Mouse (Mus musculus) testis, adult 2 months (tissue): Measurements from ENCODE around the gene Kcnh3. TPM values are rescaled to one million over a fixed set of nuclear protein-coding genes. Genes with fewer than 3 reads are reported as not detected.
"Not testable (repeated sequence)": the region's sequence is repeated elsewhere in the genome, so short reads cannot be mapped to it uniquely, and the experiment has no call there.

ENCODE experiments used
- H3K27ac ChIP-seq: fragments of 200-500 bp; 2 replicates; pipeline ENCODE4 v1.5.1; 2012; ENCODE audit warnings: low read depth, low read length; ENCODE audit not compliant: control insufficient read depth, insufficient read depth
- H3K27me3 ChIP-seq: fragments of 200-500 bp; 2 replicates; pipeline ENCODE4 v1.6.1; 2012; ENCODE audit warnings: mild to moderate bottlenecking, low read length, moderate library complexity; ENCODE audit not compliant: control insufficient read depth, insufficient read depth
- H3K36me3 ChIP-seq: fragments of 200-500 bp; 2 replicates; pipeline ENCODE4 v1.6.1; 2012; ENCODE audit warnings: mild to moderate bottlenecking, low read length; ENCODE audit not compliant: control insufficient read depth, insufficient read depth
- H3K4me1 ChIP-seq: fragments of 200-500 bp; 2 replicates; pipeline ENCODE4 v1.6.1; 2012; ENCODE audit warnings: low read length; ENCODE audit not compliant: control insufficient read depth, insufficient read depth
- H3K4me3 ChIP-seq: fragments of 200-500 bp; 2 replicates; pipeline ENCODE4 v1.5.1; 2012; ENCODE audit warnings: low read depth, mild to moderate bottlenecking, low read length, moderate library complexity, mixed read lengths; ENCODE audit not compliant: control insufficient read depth
- CTCF ChIP-seq: fragments of 200-500 bp; IDR thresholded peaks from 2 replicates; pipeline ENCODE4 v1.5.1; 2012; ENCODE audit warnings: low read depth, mild to moderate bottlenecking, inconsistent platforms, low read length, moderate library complexity; ENCODE audit not compliant: control insufficient read depth, insufficient read depth, insufficient replicate concordance
- POLR2A ChIP-seq: fragments of 200-500 bp; IDR thresholded peaks from 2 replicates; pipeline ENCODE4 v1.6.1; 2012; ENCODE audit warnings: low read depth, mild to moderate bottlenecking, inconsistent platforms, low read length, moderate library complexity; ENCODE audit not compliant: control insufficient read depth
- polyA plus RNA-seq: library from polyadenylated mRNA; depleted of rRNA; stranded (reverse); fragments of >200 nt; gene quantifications from 2 replicates; pipeline ENCODE4 v1.2.3, GENCODE M21; 2012

Kcnh3 gene
- polyA plus RNA-seq, 1 experiment = 0.89 TPM

DNA sequence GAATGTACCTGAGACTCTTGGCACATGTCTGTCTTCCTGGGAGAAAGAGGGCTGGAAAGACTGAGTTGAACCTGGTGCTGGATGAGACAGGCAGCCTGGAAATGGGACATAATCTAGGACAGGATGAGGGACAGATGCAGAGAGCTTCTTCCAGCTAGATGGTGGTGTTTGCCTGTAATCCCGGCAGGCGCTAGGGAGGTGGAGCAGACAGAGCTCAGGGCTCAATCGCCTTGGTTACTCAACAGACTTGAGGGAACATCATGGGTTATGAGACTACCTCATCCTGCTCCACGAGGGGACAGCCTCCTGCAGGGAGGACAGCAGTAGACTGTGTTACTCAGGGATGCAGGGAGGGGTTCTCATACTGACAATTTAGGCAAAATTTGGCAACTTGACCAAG, 16.6 kb downstream of the Kcnh3 start:
- no peak overlapping the region for H3K27ac ChIP-seq
- no peaks in the 10 kb centered on the region for H3K27me3 ChIP-seq
- no peaks in the 10 kb centered on the region for H3K4me1 ChIP-seq
- no peaks in the 10 kb centered on the region; the same call in 1 of the 2 replicates for H3K36me3 ChIP-seq
- no peak overlapping the region for H3K4me3 ChIP-seq
- no peak for TF ChIP-seq CTCF
- TF ChIP-seq POLR2A = no peak

DNA sequence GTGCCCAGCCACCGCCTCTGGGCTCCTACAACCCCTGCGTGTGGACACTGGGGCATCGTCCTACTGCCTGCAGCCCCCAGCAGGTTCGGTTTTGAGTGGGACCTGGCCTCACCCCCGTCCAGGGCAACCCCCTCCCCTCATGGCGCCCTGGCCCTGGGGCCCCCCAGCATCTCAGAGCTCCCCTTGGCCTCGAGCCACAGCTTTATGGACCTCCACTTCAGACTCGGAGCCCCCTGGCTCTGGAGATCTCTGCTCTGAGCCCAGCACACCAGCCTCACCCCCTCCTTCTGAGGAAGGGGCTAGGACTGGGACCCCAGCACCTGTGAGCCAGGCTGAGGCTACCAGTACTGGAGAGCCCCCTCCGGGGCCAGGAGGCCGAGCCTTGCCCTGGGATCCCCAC, 17.4 kb downstream of the Kcnh3 start:
- Histone ChIP-seq H3K27ac (no peak overlapping the region), H3K4me3 (no peak overlapping the region), H3K36me3 (no peaks in the 10 kb centered on the region; the same call in 1 of the 2 replicates), H3K4me1 (no peaks in the 10 kb centered on the region), H3K27me3 (no peaks in the 10 kb centered on the region)
- TF ChIP-seq CTCF (no peak), POLR2A (no peak)

DNA sequence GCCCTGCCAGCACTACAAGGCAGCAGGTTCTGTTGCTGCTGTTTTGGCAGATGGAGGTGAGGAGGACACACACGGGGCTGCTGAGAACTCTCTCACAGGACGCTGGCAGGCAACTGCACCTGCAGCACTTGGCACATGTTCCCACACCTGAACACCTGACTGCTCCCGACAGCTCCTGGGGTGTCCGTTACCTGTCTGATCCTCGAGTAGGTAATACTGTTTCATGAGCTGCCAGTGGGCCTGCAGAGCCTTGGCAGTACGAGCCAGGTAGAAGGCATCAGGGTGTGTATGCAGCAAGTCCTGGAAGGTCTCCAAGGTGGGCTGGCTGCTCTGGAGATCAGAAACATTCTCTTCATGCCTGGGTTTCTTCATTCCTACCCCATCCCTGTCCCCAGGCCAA, 22.1 kb downstream of the Kcnh3 start:
- not testable (repeated sequence) for H3K4me1 ChIP-seq, H3K27ac ChIP-seq, H3K4me3 ChIP-seq, H3K27me3 ChIP-seq, H3K36me3 ChIP-seq

DNA sequence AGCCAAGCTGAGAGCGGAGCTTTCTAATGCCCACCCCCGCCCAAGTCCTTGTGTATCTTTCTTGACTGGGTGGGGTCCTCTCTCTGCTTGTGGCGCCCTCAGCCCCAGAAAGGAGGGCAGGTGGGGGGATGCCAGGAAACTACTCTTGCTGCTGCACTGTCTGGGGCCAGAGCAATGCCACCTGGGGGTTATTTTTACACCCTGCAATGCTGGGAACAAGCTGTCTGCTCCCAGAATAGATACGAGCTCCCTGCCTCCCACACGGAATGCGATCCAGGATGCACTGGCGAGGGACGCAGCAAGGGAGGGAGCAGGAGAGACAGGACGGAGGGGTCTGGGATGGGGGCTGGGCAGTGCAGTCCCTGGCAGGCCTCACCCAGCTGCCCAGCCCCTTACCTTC, 24.3 kb downstream of the Kcnh3 start:
- no peak overlapping the region; the same call in 1 of the 2 replicates for H3K27ac ChIP-seq

DNA sequence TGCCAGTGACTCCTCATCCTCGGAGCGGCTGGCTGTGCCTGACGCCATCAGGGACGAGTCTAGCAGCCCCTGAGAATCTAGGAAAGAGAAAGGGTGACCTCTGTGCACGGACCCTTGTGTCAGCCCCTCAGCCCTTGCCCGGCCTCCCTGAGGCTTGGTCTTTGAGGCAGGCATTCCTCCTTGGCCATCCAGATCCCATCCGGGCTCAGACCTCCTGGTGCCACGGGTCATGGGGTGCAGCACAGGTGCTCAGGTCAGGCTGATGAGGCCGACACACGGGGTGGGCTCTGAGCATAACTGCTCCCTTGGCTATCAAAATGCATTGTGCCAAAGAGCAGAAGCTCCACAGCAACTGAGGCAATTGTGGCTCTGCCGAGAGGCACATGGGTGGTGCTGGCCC, 25.3 kb downstream of the Kcnh3 start:
- H3K36me3 ChIP-seq = no peaks in the 10 kb centered on the region; the same call in 1 of the 2 replicates
- no peak overlapping the region for H3K27ac ChIP-seq
- TF ChIP-seq POLR2A (no peak), CTCF (no peak)
- no peak overlapping the region for H3K4me3 ChIP-seq
- no peaks in the 10 kb centered on the region for H3K27me3 ChIP-seq
- peaks cover 2% of the 10 kb centered on the region for H3K4me1 ChIP-seq

More for the DNA sequence above, 24.3 kb downstream of the Kcnh3 start:
- TF ChIP-seq POLR2A = no peak
- TF ChIP-seq CTCF = no peak
- H3K4me3 ChIP-seq = no peak overlapping the region
- H3K4me1 ChIP-seq = peaks cover 2% of the 10 kb centered on the region
- H3K27me3 ChIP-seq = no peaks in the 10 kb centered on the region
- H3K36me3 ChIP-seq = no peaks in the 10 kb centered on the region; the same call in 1 of the 2 replicates

DNA sequence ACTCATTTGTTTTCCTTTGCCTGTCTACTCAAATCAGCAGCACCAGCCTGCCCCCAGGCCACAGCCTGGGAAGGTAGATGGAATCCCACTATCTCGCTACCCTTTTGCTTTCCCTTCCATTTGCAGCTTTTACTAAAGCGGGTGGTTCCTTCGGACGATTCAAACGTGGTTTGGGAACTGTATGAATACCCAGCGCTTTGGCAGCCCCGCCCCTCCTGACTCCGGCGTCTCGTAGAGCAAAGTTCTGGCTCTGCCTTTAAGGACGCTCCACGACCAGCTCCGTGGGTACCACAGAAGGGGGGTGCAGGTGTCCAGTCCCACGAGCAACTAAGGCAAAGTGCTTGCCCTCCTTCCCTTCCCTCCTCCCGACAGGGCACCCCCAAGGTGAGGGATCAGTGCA, 26.4 kb downstream of the Kcnh3 start:
- not testable (repeated sequence) for H3K4me1 ChIP-seq, H3K27ac ChIP-seq, H3K27me3 ChIP-seq, H3K36me3 ChIP-seq
- peak overlapping the region; percentile 68 for H3K4me3 ChIP-seq

DNA sequence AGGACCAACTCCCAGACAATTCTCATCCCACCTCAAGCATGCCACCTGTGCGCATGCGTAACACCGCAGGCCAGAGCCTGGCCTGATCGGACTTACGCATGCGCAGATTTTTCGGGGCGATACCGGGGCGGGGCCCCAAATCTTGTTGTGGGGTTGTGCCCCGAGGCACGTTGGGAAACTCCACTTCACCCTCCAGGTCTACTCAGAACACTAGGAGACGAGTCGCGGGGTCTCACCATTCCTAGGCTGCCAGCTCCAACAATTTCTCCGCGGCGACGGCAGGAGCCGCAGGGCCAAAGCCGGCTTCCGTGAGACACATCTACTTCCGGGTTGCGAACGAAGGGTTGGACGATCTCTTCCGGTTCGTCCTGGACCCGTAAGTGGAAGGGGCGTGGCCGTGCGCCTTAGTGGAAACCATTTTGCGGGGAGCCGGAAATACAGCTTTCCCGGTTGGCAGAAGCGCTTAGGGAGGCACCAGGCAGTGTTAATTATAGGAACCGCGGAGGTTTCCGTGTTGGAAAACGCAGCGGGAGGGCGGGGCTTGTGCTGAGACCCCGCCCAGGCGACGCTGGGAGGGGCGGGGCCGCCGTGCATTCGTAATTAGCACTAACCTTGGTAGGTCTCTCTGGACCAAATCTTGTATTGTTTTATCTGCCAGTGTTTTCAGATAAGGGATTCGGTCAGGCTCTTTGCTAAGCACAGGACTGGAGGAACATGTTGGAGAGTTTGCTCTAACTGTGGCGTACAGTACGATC, 27.1 kb downstream of the Kcnh3 start, which contains the start of gene Mcrs1:
Mcrs1 (minus strand) TSS at position 336 of the 755 bp plus-strand sequence.
- Histone ChIP-seq H3K27ac (peak within 1 kb of the TSS; percentile 94), H3K36me3 (no peaks in the 10 kb centered on the region), H3K4me1 (peaks cover 2% of the 10 kb centered on the region), H3K4me3 (peak within 1 kb of the TSS; percentile 95), H3K27me3 (no peaks in the 10 kb centered on the region)
- TF ChIP-seq POLR2A (peak; percentile 73), CTCF (no peak)
